Mouse (Mus musculus): ENCODE measurements around the gene Prph. TPM values are rescaled to one million over a fixed set of nuclear protein-coding genes. Genes with fewer than 3 reads are reported as not detected.
A peak's percentile ranks its signal among the peaks of the same experiment; 100 is the strongest.

Prph gene
- total and polyA plus RNA-seq, 2 experiments from 2014 or later: 0.07 TPM; not detected in 1

DNA sequence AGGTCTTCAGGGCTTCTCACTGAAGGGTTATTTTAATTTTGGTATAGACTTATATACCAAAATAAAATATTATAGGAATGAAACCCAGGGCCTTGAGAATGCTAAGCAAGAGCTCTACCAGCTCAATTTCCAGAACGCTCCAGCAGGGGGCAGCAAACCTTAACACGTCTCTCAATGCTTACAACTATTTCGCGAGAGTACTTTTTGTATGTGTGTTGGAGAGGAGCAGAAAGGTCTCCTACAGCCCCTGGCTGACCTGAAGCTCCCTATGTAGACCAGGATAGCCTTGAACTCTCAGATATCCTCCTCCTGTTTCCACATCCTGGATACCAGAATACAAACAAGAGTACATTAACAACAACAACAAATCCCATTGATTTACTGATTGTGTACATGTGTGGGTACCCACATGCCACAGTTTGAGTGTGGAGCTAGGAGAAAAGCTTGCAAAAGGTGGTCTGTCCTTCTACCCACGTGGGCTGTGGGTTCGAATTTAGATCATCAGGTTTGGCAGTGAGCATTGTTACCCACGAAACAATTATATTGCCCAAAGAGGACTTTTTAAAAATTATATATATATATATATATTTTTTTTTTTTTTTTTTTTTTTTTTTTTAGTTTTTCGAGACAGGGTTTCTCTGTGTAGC lies 30.2 kb upstream of the Prph start:
- ATAC-seq (ENCODE audit: insufficient read depth, low read depth): no peak

DNA sequence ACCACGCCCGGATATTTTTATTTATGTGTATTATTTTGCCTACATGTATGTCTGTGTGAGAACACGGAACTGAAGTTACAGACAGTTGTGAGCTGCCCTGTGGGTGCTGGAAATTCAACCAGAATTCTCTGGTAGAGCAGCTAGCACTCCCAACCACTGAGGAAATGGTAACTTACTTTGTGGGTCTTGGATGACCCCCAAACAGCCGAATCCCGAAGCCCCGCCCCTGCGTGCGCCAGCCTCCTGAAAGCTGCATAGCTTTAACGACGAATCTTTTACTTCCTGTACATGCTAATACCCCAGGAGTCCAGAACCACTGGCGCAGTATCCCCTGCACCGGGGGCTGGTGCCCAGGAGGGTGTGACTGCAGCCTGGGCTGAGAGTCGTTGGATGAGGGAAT lies 29.6 kb upstream of the Prph start:
- H3K4me2 ChIP-seq (ENCODE audit: low read depth, low read length): no peak overlapping the region
- H3K9me3 ChIP-seq (replicated peaks; ENCODE audit: control insufficient read depth, low read length): no peaks in the 10 kb centered on the region
- 65% methylated on average over 13 of the region's 13 CpGs for WGBS
- no peaks in the 10 kb centered on the region for H3K36me3 ChIP-seq (replicated peaks; ENCODE audit: control insufficient read depth, insufficient read depth, low read length)
- H3K4me3 ChIP-seq (ENCODE audit: low read depth, low read length): no peak overlapping the region
- ATAC-seq (ENCODE audit: insufficient read depth, low read depth) (no peak), DNase-seq (ENCODE audit: low spot score) (no peak)
- no peaks in the 10 kb centered on the region for H3K27me3 ChIP-seq (ENCODE audit: control insufficient read depth, insufficient read depth, low read length)
- TF ChIP-seq CTCF (IDR thresholded peaks at IDR 0.05; ENCODE audit: low read depth): no peak
- no peak for TF ChIP-seq EP300 (IDR thresholded peaks at IDR 0.05; ENCODE audit: low read depth)
- H3K27ac ChIP-seq (ENCODE audit: low read depth): no peak overlapping the region
- no peak overlapping the region for H3K9ac ChIP-seq (replicated peaks; ENCODE audit: low read depth, low read length)
- H3K4me1 ChIP-seq (ENCODE audit: control insufficient read depth, insufficient read depth): 0 out of 2 replicates have a peak, but pooled peaks cover 6% of the 10 kb centered on the region

More for the DNA sequence above, 30.2 kb upstream of the Prph start:
- Histone ChIP-seq H3K27me3 (ENCODE audit: control insufficient read depth, insufficient read depth, low read length) (no peaks in the 10 kb centered on the region), H3K9me3 (replicated peaks; ENCODE audit: control insufficient read depth, low read length) (no peaks in the 10 kb centered on the region), H3K4me3 (ENCODE audit: low read depth, low read length) (no peak overlapping the region), H3K27ac (ENCODE audit: low read depth) (no peak overlapping the region), H3K36me3 (replicated peaks; ENCODE audit: control insufficient read depth, insufficient read depth, low read length) (no peaks in the 10 kb centered on the region), H3K4me1 (ENCODE audit: control insufficient read depth, insufficient read depth) (0 out of 2 replicates have a peak, but pooled peaks cover 6% of the 10 kb centered on the region), H3K4me2 (ENCODE audit: low read depth, low read length) (no peak overlapping the region), H3K9ac (replicated peaks; ENCODE audit: low read depth, low read length) (no peak overlapping the region)
- TF ChIP-seq CTCF (IDR thresholded peaks at IDR 0.05; ENCODE audit: low read depth) (peak; percentile 70), EP300 (IDR thresholded peaks at IDR 0.05; ENCODE audit: low read depth) (no peak)
- 20% methylated on average over 7 of the region's 8 CpGs for WGBS
- DNase-seq (ENCODE audit: low spot score): peak; percentile 54

DNA sequence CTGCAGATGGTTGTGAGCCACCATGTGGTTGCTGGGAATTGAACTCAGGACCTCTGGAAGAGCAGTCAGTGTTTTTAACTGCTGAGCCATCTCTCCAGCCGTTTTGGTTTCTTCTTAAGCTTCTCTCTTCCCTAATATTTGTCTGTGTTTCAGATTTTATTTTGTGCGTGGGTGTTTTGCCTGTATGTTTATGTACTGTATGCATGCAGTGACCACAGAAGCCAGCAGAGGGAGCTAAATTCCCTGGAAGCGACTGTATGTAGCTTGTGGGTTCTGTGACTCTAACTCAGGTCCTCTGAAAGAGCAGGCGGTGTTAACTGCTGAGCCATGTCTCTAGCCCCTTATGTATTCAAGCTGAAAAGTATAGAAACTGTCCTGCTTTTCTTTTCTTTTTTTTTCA lies 28.7 kb upstream of the Prph start:
- peaks cover 6% of the 10 kb centered on the region; the same call in 1 of the 2 replicates for H3K4me1 ChIP-seq (ENCODE audit: control insufficient read depth, insufficient read depth)
- no peak overlapping the region for H3K4me3 ChIP-seq (ENCODE audit: low read depth, low read length)
- no peak for DNase-seq (ENCODE audit: low spot score)
- TF ChIP-seq EP300 (IDR thresholded peaks at IDR 0.05; ENCODE audit: low read depth) (no peak), CTCF (IDR thresholded peaks at IDR 0.05; ENCODE audit: low read depth) (peak; percentile 46)
- no peaks in the 10 kb centered on the region for H3K27me3 ChIP-seq (ENCODE audit: control insufficient read depth, insufficient read depth, low read length)
- no peak overlapping the region for H3K4me2 ChIP-seq (ENCODE audit: low read depth, low read length)
- no peaks in the 10 kb centered on the region for H3K9me3 ChIP-seq (replicated peaks; ENCODE audit: control insufficient read depth, low read length)
- 55% methylated on average over 4 of the region's 4 CpGs for WGBS
- H3K9ac ChIP-seq (replicated peaks; ENCODE audit: low read depth, low read length): no peak overlapping the region
- no peak overlapping the region for H3K27ac ChIP-seq (ENCODE audit: low read depth)
- H3K36me3 ChIP-seq (replicated peaks; ENCODE audit: control insufficient read depth, insufficient read depth, low read length): no peaks in the 10 kb centered on the region
- no peak for ATAC-seq (ENCODE audit: insufficient read depth, low read depth)

DNA sequence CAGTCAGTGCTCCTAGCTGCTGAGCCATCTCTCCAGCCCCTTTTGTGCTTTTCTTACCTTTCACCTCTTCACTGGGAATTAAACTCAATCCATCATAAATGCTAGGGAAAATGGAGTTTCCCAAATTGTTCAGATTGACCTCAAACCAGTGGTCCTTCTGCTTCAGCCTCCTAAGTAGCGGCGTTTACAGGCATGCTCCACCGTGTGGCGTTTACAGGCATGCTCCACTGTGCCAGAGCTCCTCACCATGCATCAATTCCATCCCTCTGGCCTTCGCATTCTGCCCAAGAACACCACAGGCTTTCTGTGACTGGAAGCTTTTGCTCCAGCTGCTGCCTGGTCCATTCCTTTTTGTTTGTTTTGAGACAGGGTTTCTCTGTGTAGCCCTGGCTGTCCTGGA lies 27.9 kb upstream of the Prph start:
- Histone ChIP-seq H3K9ac (replicated peaks; ENCODE audit: low read depth, low read length) (no peak overlapping the region), H3K27ac (ENCODE audit: low read depth) (no peak overlapping the region), H3K36me3 (replicated peaks; ENCODE audit: control insufficient read depth, insufficient read depth, low read length) (no peaks in the 10 kb centered on the region), H3K4me2 (ENCODE audit: low read depth, low read length) (no peak overlapping the region), H3K27me3 (ENCODE audit: control insufficient read depth, insufficient read depth, low read length) (no peaks in the 10 kb centered on the region), H3K4me3 (ENCODE audit: low read depth, low read length) (no peak overlapping the region), H3K4me1 (ENCODE audit: control insufficient read depth, insufficient read depth) (peaks cover 13% of the 10 kb centered on the region; the same call in 1 of the 2 replicates), H3K9me3 (replicated peaks; ENCODE audit: control insufficient read depth, low read length) (no peaks in the 10 kb centered on the region)
- no peak for DNase-seq (ENCODE audit: low spot score)
- WGBS: 70% methylated on average over 5 of the region's 5 CpGs
- ATAC-seq (ENCODE audit: insufficient read depth, low read depth): no peak
- TF ChIP-seq EP300 (IDR thresholded peaks at IDR 0.05; ENCODE audit: low read depth) (no peak), CTCF (IDR thresholded peaks at IDR 0.05; ENCODE audit: low read depth) (no peak)

DNA sequence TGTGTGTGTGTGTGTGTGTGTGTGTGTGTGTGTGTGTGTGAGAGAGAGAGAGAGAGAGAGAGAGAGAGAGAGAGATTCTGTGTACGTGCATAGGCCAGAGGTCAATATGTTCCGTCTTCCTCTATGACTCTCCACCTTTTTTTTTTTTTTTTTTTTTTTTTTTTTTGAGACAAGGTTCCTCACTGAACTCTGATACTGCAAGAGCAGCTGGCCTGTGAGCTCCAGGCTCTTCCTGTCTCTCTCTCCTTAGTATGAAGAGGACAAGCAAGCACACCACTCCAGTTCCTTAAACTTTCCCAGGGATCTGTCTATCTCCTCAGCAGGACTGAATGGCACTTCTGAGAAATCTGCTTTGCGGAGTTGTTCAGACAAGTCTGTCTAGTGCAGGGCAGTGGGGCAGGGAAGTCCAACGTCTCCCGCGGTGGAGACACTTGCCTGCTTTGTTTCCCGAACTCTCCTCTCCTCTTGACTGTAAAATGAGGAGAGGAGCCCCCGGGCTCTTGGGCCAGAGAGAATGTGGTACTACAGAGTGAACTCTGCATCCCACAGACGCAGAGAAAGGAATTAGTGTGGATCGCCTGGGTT lies 26.0 kb upstream of the Prph start:
- H3K4me3 ChIP-seq (ENCODE audit: low read depth, low read length): peak overlapping the region; percentile 78
- ATAC-seq (ENCODE audit: insufficient read depth, low read depth): no peak
- WGBS: 5% methylated on average over 10 of the region's 10 CpGs

More for the DNA sequence above, 26.0 kb upstream of the Prph start:
- H3K27ac ChIP-seq (ENCODE audit: low read depth): peak overlapping the region; percentile 96
- peaks cover 29% of the 10 kb centered on the region; the same call in 1 of the 2 replicates for H3K4me1 ChIP-seq (ENCODE audit: control insufficient read depth, insufficient read depth)
- no peaks in the 10 kb centered on the region for H3K9me3 ChIP-seq (replicated peaks; ENCODE audit: control insufficient read depth, low read length)
- no peaks in the 10 kb centered on the region for H3K27me3 ChIP-seq (ENCODE audit: control insufficient read depth, insufficient read depth, low read length)
- peak overlapping the region; percentile 80 for H3K9ac ChIP-seq (replicated peaks; ENCODE audit: low read depth, low read length)
- H3K36me3 ChIP-seq (replicated peaks; ENCODE audit: control insufficient read depth, insufficient read depth, low read length): no peaks in the 10 kb centered on the region
- TF ChIP-seq CTCF (IDR thresholded peaks at IDR 0.05; ENCODE audit: low read depth) (no peak), EP300 (IDR thresholded peaks at IDR 0.05; ENCODE audit: low read depth) (no peak)
- DNase-seq (ENCODE audit: low spot score): no peak
- peak overlapping the region; percentile 80 for H3K4me2 ChIP-seq (ENCODE audit: low read depth, low read length)
